ENCODE assay signal across 1 mouse cellular context in the genomic region with DNA sequence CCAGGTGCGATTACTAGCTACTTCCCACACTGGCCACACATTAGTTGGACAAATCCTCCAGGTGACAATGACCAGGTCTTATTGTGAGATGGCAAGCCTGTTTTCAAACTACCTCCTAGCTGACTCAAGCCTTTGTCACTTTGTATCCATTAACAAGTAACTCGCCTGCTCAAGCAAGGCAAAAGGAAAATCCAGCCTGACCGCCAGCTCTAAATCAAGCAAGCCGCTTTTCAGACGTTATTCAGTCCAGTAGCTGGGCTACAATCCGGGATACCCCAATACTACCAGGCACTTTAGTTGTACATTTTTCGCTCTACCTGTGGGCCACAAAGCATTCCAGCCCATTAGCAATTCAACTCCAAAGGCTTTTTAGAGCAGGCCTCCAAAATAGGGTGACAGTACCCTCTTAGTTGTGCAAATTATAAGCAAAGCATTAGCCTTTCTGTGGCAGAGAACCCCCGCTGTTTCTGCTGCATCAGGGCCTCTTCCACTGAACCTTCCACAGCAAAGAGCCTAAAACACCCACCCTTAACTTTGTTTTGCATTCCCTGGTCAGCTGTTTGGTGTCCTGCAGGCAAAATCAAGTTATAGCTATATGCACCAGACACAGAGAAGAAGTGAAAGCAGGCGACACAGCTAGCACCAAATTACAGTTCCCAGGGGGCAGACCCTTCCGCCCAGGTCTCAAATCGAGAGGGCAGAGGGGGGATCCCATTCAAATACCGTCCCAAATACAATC.
TF ChIP-seq lines count a peak whose summit lies in the region.

No protein-coding gene starts in this region.

TF ChIP-seq in ES-E14, 5 proteins besides CTCF, POLR2A, EP300 and RAD21 (continued from another document):
- TF ChIP-seq HCFC1 (IDR thresholded peaks at IDR 0.05; ENCODE audit: borderline replicate concordance, insufficient read depth, low read length): no peak
